Mouse (Mus musculus): ENCODE measurements around the gene Sertad2. TPM values are rescaled to one million over a fixed set of nuclear protein-coding genes. Genes with fewer than 3 reads are reported as not detected.

The Sertad2 gene
- 27.6 TPM for total RNA-seq (2023)

DNA sequence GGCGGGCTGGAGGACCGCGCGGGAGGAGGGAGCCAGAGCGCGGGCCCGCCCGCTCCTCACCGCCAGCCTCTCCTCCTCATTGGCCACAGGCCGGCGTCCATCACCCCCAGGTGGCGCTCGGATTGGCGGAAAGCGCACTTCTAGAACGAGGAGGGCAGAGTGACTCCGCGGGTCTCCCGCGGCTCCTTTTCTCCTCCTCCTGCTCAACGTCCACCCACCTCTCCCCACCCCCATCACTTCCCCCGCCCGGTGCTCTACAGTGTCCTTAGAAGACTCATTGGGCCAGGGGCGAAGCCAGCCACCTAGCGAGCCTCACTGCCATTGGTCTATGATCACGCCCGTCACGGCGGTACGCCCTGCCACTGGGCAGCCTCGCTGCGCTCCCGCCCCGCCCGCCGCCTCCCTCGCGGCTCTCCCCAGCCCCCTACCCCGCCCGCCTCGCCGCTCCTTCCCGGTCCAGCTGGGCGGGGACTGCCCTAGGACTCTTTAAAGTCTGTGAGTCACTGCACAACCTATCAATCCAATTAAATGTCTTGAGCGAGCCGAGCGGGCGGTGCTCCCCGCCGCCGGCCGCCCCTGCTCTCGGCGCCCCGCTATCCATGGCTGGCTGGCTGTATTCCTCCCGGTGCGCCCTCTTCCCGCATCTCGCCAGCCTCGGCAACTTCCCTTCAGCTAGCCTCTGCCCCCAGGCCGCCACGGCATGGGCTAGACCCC, at the start of gene Sertad2:
Sertad2 (plus strand) TSS at position 515 of the 714 bp plus-strand sequence.

Other genes starting within 250 kb of the Sertad2 start
- 0.80 TPM for gene Slc1a4, start 210.5 kb upstream of the Sertad2 start, total RNA-seq (2023)
- 72.0 TPM for gene Aftph, start 198.3 kb downstream of the Sertad2 start, total RNA-seq (2023)